Mouse (Mus musculus) retina, adult 2 months (tissue): ENCODE results near the gene Mia2.
"Not testable (repeated sequence)": the region's sequence is repeated elsewhere in the genome, so short reads cannot be mapped to it uniquely, and the experiment has no call there.

Experiments used
- DNase-seq: peaks from one replicate; pipeline ENCODE4 v3.0.0-alpha.2; 2012; ENCODE audit warnings: low read depth, low spot score

The Mia2 gene

GRCm38 (mm10) chr12:59095104-59096025, at the start of gene Mia2:
Mia2 (plus strand) TSS chr12:59095799.
- no peak for DNase-seq

DNA sequence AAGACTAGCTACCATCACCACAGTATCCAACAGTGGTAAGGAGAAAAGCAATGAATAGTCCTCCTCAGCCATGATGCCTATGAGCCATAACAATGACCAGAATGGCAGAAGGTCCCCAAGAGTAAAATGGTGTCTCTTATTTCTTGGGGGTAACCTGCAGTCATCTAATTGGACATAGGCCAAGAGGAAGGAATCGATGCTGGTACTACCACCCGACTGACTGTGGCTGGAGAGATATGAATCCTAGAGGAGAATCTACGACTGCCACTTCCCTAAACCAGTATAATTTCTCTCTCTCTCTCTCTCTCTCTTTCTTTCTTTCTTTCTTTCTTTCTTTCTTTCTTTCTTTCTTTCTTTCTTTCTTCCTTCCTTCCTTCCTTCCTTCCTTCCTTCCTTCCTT, 43.1 kb upstream of the Mia2 start:
- no peak for DNase-seq

- DNase-seq: no peak
Observed at GRCm38 (mm10) chr12:59053166-59053565, 42.4 kb upstream of the Mia2 start.

DNA sequence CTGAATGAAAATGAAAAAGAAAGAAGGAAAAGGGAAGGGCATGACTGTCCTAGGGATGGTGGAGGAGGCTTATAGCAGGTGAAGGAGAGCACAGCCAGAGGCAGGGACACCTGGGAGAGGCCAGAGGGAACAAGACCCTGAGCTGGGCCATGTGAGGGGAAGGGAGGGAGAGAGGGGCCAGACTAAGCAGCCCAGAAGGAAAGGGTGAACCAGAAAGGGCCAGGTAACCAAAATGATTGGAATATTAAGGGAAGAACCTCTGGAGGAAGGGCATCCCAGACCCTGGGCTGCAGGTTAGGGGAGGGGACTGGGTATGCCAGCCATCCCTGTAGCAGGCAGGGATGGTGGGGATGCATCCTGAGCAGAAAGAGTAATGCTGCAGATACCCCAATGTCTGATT, 41.6 kb upstream of the Mia2 start:
- no peak for DNase-seq

DNA sequence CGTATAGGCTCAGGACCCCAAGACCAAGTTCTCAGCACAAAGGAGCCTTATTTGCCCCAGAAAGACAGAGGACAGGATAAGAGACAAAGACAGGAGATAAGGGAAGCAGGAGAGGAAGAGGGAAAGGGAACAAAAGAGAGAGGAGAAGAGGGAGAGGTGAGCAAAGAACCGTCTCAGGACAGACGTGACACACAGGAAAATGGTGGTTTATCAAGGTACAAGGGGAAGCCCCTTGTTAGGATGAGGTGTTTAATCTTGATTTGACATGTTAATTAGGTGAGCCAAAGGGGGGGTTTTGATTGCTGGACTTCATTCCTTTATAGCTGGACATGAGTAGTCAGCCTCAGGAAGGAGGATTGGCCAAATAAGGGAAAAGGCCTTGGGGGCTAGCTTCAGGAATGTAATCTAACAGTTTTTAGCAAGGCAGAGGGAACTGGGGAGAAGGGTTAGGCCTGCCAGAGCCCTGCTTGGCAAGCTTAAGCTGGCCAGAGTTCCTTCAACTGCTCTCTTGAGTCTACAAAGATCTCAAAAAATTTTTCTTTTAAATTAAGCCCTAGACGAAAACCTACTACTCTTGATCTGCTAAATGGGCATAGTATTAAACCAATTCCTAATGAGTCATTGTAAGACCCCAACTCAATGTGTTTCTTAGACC, 40.3 kb upstream of the Mia2 start:
- no peak for DNase-seq

DNA sequence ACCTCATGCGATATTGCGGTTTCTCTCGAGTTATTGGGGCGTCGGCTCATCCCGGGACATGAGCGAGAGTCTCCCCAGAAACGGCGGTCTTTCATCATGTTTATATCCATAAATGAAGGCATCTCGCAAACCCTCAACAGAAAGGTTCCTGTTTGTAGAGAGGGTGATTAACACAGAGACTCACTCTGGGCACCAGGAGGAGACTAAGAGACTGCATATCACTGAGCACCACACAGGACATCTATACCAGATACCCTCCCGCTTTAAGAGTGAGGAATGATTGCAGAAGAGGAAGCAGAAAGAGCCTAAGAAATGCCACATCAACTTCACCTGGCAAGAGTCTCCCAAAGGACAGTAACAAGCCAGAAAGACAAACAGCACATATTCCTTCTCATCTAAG, 39.4 kb upstream of the Mia2 start:
- DNase-seq: no peak

GRCm38 (mm10) chr12:59058242-59058641, 37.4 kb upstream of the Mia2 start:
- DNase-seq: not testable (repeated sequence)

DNA sequence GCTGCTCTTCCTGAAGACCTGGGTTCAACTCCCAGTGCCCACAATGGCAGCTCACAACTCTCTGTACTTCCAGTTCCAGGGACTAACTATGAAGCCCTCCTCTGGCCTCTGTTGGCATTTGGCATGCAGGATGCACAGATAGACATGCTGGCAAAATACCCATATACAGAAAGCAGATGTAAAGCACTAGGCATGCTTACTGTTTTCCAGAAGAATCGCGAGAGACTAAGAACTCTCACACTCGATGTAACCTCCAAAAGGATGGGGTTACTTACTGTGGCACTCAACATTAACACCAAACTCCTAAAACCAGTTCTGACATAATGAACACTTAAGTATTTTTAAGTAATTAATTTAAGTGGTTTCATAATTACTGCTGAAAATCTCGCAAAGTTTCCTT, 35.3 kb upstream of the Mia2 start:
- DNase-seq: no peak

DNA sequence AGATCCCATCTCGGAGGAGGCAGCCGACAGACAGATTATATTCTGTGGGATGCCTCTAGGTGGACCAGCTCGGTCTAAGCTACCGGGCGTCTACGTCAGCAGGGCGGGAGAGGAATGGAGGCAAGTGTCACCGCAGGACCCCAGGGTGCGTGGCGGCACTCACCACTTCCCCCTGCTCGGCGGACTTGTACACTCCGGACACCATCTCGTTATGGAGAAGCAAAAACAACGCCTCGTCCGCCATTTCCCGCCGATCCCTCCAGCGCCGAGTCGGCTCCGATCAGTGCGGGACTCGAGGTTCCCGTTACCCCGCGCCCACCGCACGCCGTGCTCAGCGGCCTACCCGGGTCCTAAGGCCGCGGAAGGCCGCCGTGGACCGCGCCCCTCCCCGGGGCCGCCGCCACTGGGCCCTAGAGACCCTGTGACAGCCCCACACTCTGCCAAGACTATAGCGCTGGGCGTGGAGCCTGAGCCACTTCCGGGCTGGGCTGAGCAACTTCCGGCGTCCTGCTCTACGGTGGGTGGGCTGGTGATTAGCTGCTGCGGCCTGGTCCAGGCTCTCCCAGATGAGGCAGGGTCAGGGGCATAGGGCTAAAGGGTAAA, 34.5 kb upstream of the Mia2 start, which contains the start of gene Trappc6b:
Gene Trappc6b (minus strand): TSS at position 480 of the 603 bp plus-strand sequence.
- peak; percentile 40 for DNase-seq

DNA sequence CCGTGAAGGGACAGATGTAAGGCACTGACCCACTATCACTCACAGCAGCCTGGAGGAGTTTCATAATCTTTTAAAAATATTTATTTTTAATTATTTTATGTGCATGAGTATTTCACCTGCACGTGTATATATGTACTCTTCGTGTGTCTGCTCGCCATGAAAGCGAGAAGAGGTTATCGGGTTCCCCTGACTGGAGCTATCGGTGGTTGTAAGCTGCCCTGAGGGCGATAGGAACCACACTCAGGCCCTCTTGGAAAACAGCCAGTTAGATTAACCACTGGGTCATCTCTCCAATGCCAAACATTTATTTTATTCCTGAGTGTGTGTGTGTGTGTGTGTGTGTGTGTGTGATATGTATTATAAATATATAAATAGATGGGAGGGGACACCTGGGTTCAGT, 30.8 kb upstream of the Mia2 start:
- no peak for DNase-seq

DNA sequence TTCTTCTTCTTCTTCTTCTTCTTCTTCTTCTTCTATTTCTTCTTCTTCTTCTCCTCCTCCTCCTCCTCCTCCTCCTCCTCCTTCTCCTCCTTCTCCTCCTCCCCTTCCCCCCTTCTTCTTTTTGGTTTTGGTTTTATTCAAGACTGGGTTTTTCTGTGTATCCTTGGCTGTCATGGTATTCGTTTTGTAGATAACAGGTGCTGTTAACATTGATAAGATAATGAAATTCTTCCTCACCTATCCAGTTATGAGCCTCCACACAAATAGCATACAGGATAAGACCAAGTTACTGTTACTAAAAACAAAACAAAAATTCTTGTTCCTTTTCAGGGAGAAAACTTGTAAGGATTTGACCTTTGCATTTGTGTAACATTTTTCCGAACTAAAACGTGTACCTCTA, 29.8 kb upstream of the Mia2 start:
- no peak for DNase-seq

DNA sequence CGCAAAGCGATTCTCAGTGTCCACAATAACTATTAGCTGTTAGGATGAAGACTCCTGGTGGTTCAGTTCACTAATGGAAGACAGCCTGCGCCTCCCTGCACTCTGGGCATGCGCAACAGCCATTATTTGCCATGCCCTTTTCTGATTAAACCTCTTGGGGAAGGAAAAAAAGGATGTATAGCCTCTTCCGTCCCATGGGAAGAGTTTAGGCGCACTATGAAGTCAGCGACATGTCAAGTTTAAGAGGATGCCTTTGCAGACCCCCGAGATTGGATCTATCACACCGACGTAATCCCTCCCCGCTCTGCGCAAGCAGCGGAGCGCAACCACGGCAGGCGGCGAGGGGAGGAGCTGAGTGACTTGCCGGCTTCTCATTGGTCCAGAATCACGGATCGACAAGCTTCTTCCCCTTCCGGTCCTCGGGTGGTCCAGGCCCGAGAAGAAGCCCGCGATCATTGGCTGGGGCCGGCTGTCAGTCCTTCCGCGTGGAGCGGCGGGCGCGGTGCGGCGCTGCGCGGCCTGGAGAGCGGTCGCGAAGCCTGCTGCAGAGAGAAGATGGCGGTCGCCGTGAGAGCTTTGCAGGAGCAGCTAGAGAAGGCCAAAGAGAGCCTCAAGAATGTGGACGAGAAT, 29.0 kb upstream of the Mia2 start, which contains the start of gene Pnn:
Gene Pnn (plus strand): TSS at position 437 of the 630 bp plus-strand sequence.
- DNase-seq: peak; percentile 92

DNA sequence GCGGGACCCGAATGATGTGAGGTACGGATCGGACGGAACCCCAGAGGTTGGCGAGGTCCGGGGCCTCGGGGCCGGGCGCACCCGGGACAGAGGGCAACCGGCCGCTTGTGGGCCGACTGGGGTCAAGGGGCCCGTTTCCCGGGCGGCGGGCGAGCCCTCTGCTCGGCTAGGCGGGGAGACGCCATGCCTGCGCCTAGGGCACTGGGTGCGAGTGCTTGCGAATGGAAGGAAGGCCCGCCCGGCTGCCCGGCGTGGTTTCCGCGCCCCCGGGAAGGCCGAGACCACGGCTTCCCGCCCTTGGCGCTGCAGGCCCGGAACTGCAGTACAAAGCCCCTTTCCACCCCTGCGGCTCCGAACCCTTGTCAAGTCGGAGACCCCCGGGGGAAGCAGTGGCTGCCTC, 28.5 kb upstream of the Mia2 start:
- DNase-seq: no peak

DNA sequence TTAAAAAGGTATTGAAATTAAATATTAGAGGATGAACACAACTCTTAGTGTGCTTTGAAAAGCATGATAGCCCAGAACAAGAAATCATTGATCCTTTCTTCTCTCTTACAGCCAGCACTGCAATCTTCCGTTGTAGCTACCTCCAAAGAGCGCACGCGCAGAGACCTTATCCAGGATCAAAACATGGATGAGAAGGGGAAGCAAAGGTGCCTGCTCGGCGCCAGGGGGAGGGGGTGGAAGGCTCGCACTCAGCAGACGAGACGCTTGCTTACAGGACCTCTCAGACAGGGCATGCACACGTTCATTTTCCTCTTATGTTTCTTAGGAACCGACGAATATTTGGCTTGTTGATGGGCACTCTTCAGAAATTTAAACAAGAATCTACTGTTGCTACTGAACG, 26.8 kb upstream of the Mia2 start:
- no peak for DNase-seq

DNA sequence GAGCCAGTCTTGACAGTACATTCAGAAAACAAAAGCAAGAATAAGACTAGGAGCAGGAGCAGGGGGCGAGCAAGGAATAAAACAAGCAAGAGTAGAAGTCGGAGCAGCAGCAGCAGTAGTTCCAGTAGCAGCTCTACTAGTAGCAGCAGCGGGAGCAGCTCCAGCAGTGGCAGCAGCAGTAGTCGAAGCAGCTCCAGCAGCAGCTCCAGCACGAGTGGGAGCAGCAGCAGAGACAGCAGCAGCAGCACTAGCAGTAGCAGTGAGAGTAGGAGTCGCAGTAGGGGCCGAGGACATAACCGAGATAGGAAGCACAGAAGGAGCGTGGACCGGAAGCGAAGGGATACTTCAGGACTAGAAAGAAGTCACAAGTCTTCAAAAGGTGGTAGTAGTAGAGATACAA, 23.3 kb upstream of the Mia2 start:
- DNase-seq: no peak

DNA sequence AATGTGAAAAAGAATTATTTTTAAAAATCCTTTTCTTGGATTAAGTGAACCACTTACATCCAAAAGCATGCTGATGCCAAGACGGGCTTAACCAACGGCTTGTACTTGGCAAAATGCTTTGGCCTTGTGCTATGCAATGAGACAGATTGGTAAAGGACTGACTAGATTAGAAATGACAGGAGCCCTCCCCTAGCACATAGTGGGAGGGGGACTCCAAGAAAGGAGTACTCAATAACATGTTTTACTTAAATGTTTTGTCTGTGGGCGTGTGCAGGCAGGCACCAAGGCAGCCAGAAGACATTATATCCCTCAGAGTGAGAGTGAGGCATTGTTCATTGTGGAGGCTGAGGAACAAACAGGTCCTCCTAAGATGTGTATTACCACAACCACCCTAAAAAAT, 21.5 kb upstream of the Mia2 start:
- DNase-seq: no peak

DNA sequence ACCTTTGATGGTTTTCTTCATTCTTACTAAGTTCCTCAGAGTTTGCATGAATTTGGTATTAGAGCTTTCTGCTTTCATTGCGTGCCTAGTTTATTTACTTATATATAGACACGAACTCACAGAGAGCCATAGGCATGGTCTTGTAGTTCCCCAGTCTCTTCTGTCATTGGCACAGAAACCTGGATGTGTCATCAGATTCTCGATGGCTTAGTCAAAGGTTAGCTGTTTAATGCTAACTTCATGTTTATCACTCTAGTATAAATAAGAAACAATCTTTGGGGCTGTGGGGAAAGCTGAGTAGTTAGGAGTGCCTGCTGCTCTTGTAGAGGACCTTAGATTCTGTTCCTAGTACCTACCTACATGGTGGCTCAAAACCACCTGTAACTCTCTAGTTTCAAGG, 18.6 kb upstream of the Mia2 start:
- DNase-seq: no peak

DNA sequence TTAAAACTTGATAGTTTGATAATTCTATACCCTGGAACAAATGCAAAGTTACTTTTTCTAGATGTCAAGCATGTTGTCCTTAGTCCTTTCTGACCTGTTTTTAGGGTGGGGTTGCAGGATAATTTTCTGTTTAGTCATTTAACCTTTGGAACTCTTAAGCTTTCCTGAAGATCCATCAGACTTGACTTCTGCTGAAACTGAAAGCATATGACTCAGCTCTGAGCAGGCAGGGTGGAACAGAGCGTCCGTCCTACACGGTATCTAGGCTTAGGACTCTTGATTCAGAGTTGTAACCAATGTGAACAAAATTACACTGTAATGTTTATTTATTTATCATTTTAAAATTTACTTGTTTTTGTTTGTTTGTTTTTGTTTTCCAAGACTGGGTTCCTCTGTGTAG, 17.7 kb upstream of the Mia2 start:
- no peak for DNase-seq

- no peak for DNase-seq
Observed at GRCm38 (mm10) chr12:59080461-59080860, 15.1 kb upstream of the Mia2 start.

DNA sequence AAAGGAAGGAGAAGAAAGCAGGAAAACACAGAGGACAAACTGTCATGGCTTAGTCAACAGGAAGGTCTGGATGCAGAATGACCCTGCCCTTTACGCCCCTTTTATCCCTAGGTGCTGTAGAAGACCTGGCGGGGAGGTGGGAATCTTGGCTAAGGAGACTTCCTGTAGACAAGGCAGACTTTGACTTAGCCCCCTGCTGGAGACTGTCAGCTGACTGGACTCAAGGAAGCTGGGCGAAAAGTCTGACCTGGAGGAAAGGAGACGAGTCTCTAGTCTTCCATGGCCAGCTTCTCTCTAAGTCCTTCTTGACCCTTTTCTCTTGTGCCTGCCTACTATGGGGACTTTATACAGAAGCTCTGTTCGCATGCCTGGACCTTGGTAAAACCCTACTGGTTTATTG, 11.2 kb upstream of the Mia2 start:
- DNase-seq: no peak

- no peak for DNase-seq
Observed at GRCm38 (mm10) chr12:59086171-59086570, 9.4 kb upstream of the Mia2 start.

- no peak for DNase-seq
Observed at GRCm38 (mm10) chr12:59093543-59093942, 2.1 kb upstream of the Mia2 start.
